Mouse (Mus musculus): ENCODE results near the gene Haus2.

The Haus2 gene

GRCm38 (mm10) chr2:120619538-120619937, 10.4 kb downstream of the Haus2 start:
- no peak for DNase-seq

GRCm38 (mm10) chr2:120622920-120623319, 13.7 kb downstream of the Haus2 start:
- DNase-seq = no peak

- no peak for DNase-seq
Measured at GRCm38 (mm10) chr2:120628076-120628865, 19.1 kb downstream of the Haus2 start.

- peak; percentile 100 for DNase-seq
Measured at GRCm38 (mm10) chr2:120628886-120629735, 19.9 kb downstream of the Haus2 start, which contains the start of gene Stard9. TSS of gene Stard9 (plus strand) at chr2:120629121.

- no peak for DNase-seq
Measured at GRCm38 (mm10) chr2:120630246-120630645, 21.1 kb downstream of the Haus2 start.

GRCm38 (mm10) chr2:120630655-120631054, 21.5 kb downstream of the Haus2 start:
- DNase-seq = no peak

GRCm38 (mm10) chr2:120631521-120631920, 22.3 kb downstream of the Haus2 start:
- DNase-seq = no peak

- DNase-seq = peak; percentile 74
Measured at GRCm38 (mm10) chr2:120631957-120632356, 22.8 kb downstream of the Haus2 start.

- no peak for DNase-seq
Measured at GRCm38 (mm10) chr2:120640835-120641234, 31.7 kb downstream of the Haus2 start.

- DNase-seq = peak; percentile 86
Measured at GRCm38 (mm10) chr2:120643836-120644235, 34.7 kb downstream of the Haus2 start.

GRCm38 (mm10) chr2:120646777-120647176, 37.6 kb downstream of the Haus2 start:
- peak; percentile 80 for DNase-seq

- peak; percentile 45 for DNase-seq
Measured at GRCm38 (mm10) chr2:120652256-120652924, 43.2 kb downstream of the Haus2 start.

GRCm38 (mm10) chr2:120652925-120653284, 43.7 kb downstream of the Haus2 start:
- no peak for DNase-seq

- DNase-seq = no peak
Measured at GRCm38 (mm10) chr2:120654693-120655092, 45.5 kb downstream of the Haus2 start.

GRCm38 (mm10) chr2:120655905-120656304, 46.7 kb downstream of the Haus2 start:
- no peak for DNase-seq

GRCm38 (mm10) chr2:120656711-120657110, 47.5 kb downstream of the Haus2 start:
- DNase-seq = no peak

GRCm38 (mm10) chr2:120658486-120658885, 49.3 kb downstream of the Haus2 start:
- DNase-seq = no peak

- DNase-seq = no peak
Measured at GRCm38 (mm10) chr2:120659318-120659717, 50.1 kb downstream of the Haus2 start.

- DNase-seq = peak; percentile 48
Measured at GRCm38 (mm10) chr2:120660486-120661078, 51.4 kb downstream of the Haus2 start.

GRCm38 (mm10) chr2:120662766-120663165, 53.6 kb downstream of the Haus2 start:
- no peak for DNase-seq

GRCm38 (mm10) chr2:120663491-120664154, 54.4 kb downstream of the Haus2 start:
- peak; percentile 47 for DNase-seq

- no peak for DNase-seq
Measured at GRCm38 (mm10) chr2:120667446-120667845, 58.3 kb downstream of the Haus2 start.
